In the genomic region with DNA sequence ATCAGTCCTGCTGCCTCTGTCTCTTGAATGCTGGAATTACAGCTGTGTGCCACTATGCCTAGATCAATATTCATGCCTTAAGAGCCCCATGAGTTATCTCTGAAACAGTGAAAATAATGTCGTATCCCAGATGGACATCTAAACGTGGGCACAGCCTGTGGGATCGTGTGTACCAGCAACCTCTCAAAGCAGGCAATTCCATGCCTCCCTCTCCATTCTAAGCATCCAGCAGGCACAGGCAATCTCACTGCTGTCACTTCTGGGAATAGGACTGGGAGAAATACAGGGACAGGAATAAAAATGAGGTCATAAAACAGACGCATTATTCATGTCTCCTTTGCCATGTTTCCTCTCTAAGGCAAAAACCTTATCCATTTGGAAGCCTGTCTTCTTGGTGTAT, we compare ENCODE assay signal across 29 mouse cellular contexts. TPM values are rescaled to one million over a fixed set of nuclear protein-coding genes. Genes with fewer than 3 reads are reported as not detected.
DNase-seq lines count a peak whose midpoint lies in the region; ATAC-seq and TF ChIP-seq lines count a peak whose summit lies in the region.
"Had no signal": no experiment of that assay in that cellular context is flagged by ENCODE, and none has a peak within 500 bp of the region (broad histone marks: within the 10 kb centered on the region; RNA-seq: fewer than 3 reads in every experiment).

No protein-coding gene starts in this region.

- no peak for TF ChIP-seq CTCF in forebrain, postnatal 0 days (IDR thresholded peaks at IDR 0.05; ENCODE audit: low read depth)
- TF ChIP-seq CTCF in left cerebral cortex, adult 2 months (IDR thresholded peaks at IDR 0.05), result no peak

- H3K4me2 ChIP-seq in forebrain, postnatal 0 days (ENCODE audit: low read depth), result no peak overlapping the region
- H3K4me2 ChIP-seq in forebrain, embryonic 13.5 days, result no peak overlapping the region
- no peak overlapping the region for H3K4me2 ChIP-seq in midbrain, embryonic 16.5 days (ENCODE audit: low read length)
- H3K4me2 ChIP-seq: embryonic facial prominence, embryonic 15.5 days; forebrain, embryonic 15.5 days; hindbrain, embryonic 12.5 days had no signal

- H3K27ac ChIP-seq in forebrain, postnatal 0 days (ENCODE audit: low read depth, low read length), result no peak overlapping the region
- H3K27ac ChIP-seq in forebrain, embryonic 13.5 days, result no peak overlapping the region
- H3K27ac ChIP-seq in left cerebral cortex, adult 2 months, result peak overlapping the region; percentile 33; the same call in 1 of the 2 replicates
- H3K27ac ChIP-seq in midbrain, embryonic 16.5 days (ENCODE audit: low read length), result no peak overlapping the region
- no peak overlapping the region for H3K27ac ChIP-seq in midbrain, embryonic 10.5 days (replicated peaks)
- H3K27ac ChIP-seq: embryonic facial prominence, embryonic 15.5 days; forebrain, embryonic 10.5 days; forebrain, embryonic 15.5 days; gastrocnemius, adult 2 months; heart, embryonic 10.5 days; hindbrain, embryonic 12.5 days had no signal

- intact Hi-C loops in left cerebral cortex, adult 2 months (cut with DNase I), result loop anchor here (1.0 kb wide), 1 partner anchor 101 kb away; no protein-coding TSS in a partner anchor

- no peak for DNase-seq in forebrain, postnatal 0 days
- DNase-seq in left cerebral cortex, adult 2 months (ENCODE audit: extremely low spot score in 1 of 2, low spot score in 2 of 2), result no peak
- DNase-seq in left cerebral cortex, adult 8-10 months (ENCODE audit: low spot score in 2 of 2), result no peak
- no peak for DNase-seq in midbrain, embryonic 10.5 days (ENCODE audit: low spot score)
- DNase-seq in lung, postnatal 36 days, result no peak
- DNase-seq: adrenal gland, adult 8-10 months; adrenal gland, postnatal 36 days; B cell, adult 2 months; cerebellum, adult 11 months; cerebellum, adult 8-10 months; cerebellum, postnatal 14 days; embryo, embryonic 11 days; gastrocnemius, adult 2 months; gastrocnemius, postnatal 25 days; heart, postnatal 10 days; heart, postnatal 4 days had no signal

- H3K9me3 ChIP-seq in forebrain, postnatal 0 days (ENCODE audit: low read length), result no peaks in the 10 kb centered on the region
- no peaks in the 10 kb centered on the region for H3K9me3 ChIP-seq in forebrain, embryonic 13.5 days (replicated peaks)
- H3K9me3 ChIP-seq in midbrain, embryonic 16.5 days (replicated peaks; ENCODE audit: control insufficient read depth, low read length, poor library complexity, severe bottlenecking), result no peaks in the 10 kb centered on the region
- no peaks in the 10 kb centered on the region for H3K9me3 ChIP-seq in midbrain, embryonic 10.5 days (replicated peaks)
- H3K9me3 ChIP-seq: embryonic facial prominence, embryonic 15.5 days; forebrain, embryonic 10.5 days; forebrain, embryonic 15.5 days; heart, embryonic 10.5 days; hindbrain, embryonic 12.5 days had no signal

- ATAC-seq in forebrain, postnatal 0 days, result peak; percentile 60
- no peak for ATAC-seq in forebrain, embryonic 13.5 days
- ATAC-seq in midbrain, embryonic 16.5 days, result 0 out of 2 replicates have a peak, but pooled peaks have one; percentile 36
- ATAC-seq: CD4-positive, CD25-positive, alpha-beta regulatory T cell, adult 4 months; forebrain, embryonic 15.5 days; hindbrain, embryonic 16.5 days had no signal

- H3K27me3 ChIP-seq in forebrain, postnatal 0 days (ENCODE audit: insufficient read depth, low read length), result no peaks in the 10 kb centered on the region
- no peaks in the 10 kb centered on the region for H3K27me3 ChIP-seq in forebrain, embryonic 13.5 days
- H3K27me3 ChIP-seq in midbrain, embryonic 16.5 days (ENCODE audit: control insufficient read depth, insufficient read depth, low read depth, low read length), result no peaks in the 10 kb centered on the region
- H3K27me3 ChIP-seq in midbrain, embryonic 10.5 days (ENCODE audit: low read depth, poor library complexity, severe bottlenecking), result no peaks in the 10 kb centered on the region
- H3K27me3 ChIP-seq: embryonic facial prominence, embryonic 15.5 days; forebrain, embryonic 15.5 days; hindbrain, embryonic 12.5 days had no signal

- H3K36me3 ChIP-seq in forebrain, postnatal 0 days (ENCODE audit: insufficient read depth), result no peaks in the 10 kb centered on the region
- H3K36me3 ChIP-seq in forebrain, embryonic 13.5 days (ENCODE audit: poor library complexity, severe bottlenecking), result no peaks in the 10 kb centered on the region
- H3K36me3 ChIP-seq in midbrain, embryonic 16.5 days (ENCODE audit: control insufficient read depth, insufficient read depth, low read length), result no peaks in the 10 kb centered on the region
- H3K36me3 ChIP-seq in midbrain, embryonic 10.5 days, result no peaks in the 10 kb centered on the region
- H3K36me3 ChIP-seq: embryonic facial prominence, embryonic 15.5 days; forebrain, embryonic 10.5 days; forebrain, embryonic 15.5 days; G1E; heart, embryonic 10.5 days; hindbrain, embryonic 12.5 days had no signal

- H3K9ac ChIP-seq in forebrain, postnatal 0 days, result no peak overlapping the region
- no peak overlapping the region for H3K9ac ChIP-seq in forebrain, embryonic 13.5 days
- no peak overlapping the region for H3K9ac ChIP-seq in midbrain, embryonic 16.5 days (ENCODE audit: low read depth, low read length)
- H3K9ac ChIP-seq: embryonic facial prominence, embryonic 15.5 days; forebrain, embryonic 15.5 days; hindbrain, embryonic 12.5 days had no signal

- no peak overlapping the region for H3K4me3 ChIP-seq in forebrain, postnatal 0 days (ENCODE audit: low read depth, low read length)
- no peak overlapping the region for H3K4me3 ChIP-seq in forebrain, embryonic 13.5 days
- H3K4me3 ChIP-seq in left cerebral cortex, adult 2 months, result no peak overlapping the region
- H3K4me3 ChIP-seq in midbrain, embryonic 16.5 days (ENCODE audit: low read depth, low read length), result no peak overlapping the region
- no peak overlapping the region for H3K4me3 ChIP-seq in midbrain, embryonic 10.5 days
- H3K4me3 ChIP-seq: embryonic facial prominence, embryonic 15.5 days; erythroblast, embryonic 14.5 days; forebrain, embryonic 10.5 days; forebrain, embryonic 15.5 days; gastrocnemius, adult 2 months; heart, embryonic 10.5 days; hindbrain, embryonic 12.5 days had no signal

- 77% methylated on average over 4 of the region's 4 CpGs for WGBS in forebrain, postnatal 0 days
- WGBS in forebrain, embryonic 13.5 days, result 88% methylated on average over 4 of the region's 4 CpGs
- WGBS in midbrain, embryonic 16.5 days, result 63% methylated on average over 4 of the region's 4 CpGs
- WGBS in midbrain, embryonic 10.5 days, result 88% methylated on average over 4 of the region's 4 CpGs

- H3K4me1 ChIP-seq in forebrain, postnatal 0 days (ENCODE audit: insufficient read depth), result no peaks in the 10 kb centered on the region
- no peaks in the 10 kb centered on the region for H3K4me1 ChIP-seq in forebrain, embryonic 13.5 days
- no peaks in the 10 kb centered on the region for H3K4me1 ChIP-seq in midbrain, embryonic 16.5 days (ENCODE audit: control insufficient read depth, insufficient read depth, low read length)
- peaks cover 2% of the 10 kb centered on the region; the same call in 1 of the 2 replicates for H3K4me1 ChIP-seq in midbrain, embryonic 10.5 days
- H3K4me1 ChIP-seq: embryonic facial prominence, embryonic 15.5 days; forebrain, embryonic 15.5 days; heart, embryonic 10.5 days; hindbrain, embryonic 12.5 days had no signal

RNA-seq across cellular contexts. Expression of a gene that starts 25.9 kb away (rescaled TPM):
- total RNA-seq in forebrain, postnatal 0 days (2014; rRNA removed), result 5.1 and 7.1 TPM in 2 replicates
- 2.9 and 4.6 TPM in 2 replicates for polyA plus RNA-seq in forebrain, postnatal 0 days (2015; fragmentation: Nextera tagmentation; extraction: Ambion mirVana)
- polyA plus RNA-seq in forebrain, embryonic 13.5 days (2015; fragmentation: Nextera tagmentation; extraction: Ambion mirVana), result 0.53 and 1.1 TPM in 2 replicates
- total RNA-seq in left cerebral cortex, adult 2 months (2021), result 1 to 10 TPM; 7.9 to 8.4 TPM
- 10 to 100 TPM in 3 of 4 experiments, 1 to 10 TPM in 1; 9.1 to 11.3 (median 10.4) TPM for total RNA-seq in left cerebral cortex, adult 8-10 months (2022)
- polyA plus RNA-seq in midbrain, embryonic 16.5 days (2015; fragmentation: Nextera tagmentation; extraction: Ambion mirVana), result 5.1 and 8.2 TPM in 2 replicates
- polyA plus RNA-seq in midbrain, embryonic 10.5 days (2016; fragmentation: Nextera tagmentation; extraction: Ambion mirVana), result 0.24 and 0.49 TPM in 2 replicates
- total RNA-seq: common myeloid progenitor, adult 5-6 weeks; G1E; granulocyte monocyte progenitor cell, adult 5-6 weeks had no signal
- polyA plus RNA-seq: CD4-positive, CD25-positive, alpha-beta regulatory T cell, adult 4 months; erythroblast, embryonic 14.5 days; G1E had no signal
